Mouse (Mus musculus): ENCODE data around the gene Syn3. TPM values are rescaled to one million over a fixed set of nuclear protein-coding genes. Genes with fewer than 3 reads are reported as not detected.
A peak's percentile ranks its signal among the peaks of the same experiment; 100 is the strongest.
"Not testable (repeated sequence)": the region's sequence is repeated elsewhere in the genome, so short reads cannot be mapped to it uniquely, and the experiment has no call there.

Gene Syn3
- polyA plus RNA-seq, 1 experiment from 2014 or later, result 2.6 TPM

DNA sequence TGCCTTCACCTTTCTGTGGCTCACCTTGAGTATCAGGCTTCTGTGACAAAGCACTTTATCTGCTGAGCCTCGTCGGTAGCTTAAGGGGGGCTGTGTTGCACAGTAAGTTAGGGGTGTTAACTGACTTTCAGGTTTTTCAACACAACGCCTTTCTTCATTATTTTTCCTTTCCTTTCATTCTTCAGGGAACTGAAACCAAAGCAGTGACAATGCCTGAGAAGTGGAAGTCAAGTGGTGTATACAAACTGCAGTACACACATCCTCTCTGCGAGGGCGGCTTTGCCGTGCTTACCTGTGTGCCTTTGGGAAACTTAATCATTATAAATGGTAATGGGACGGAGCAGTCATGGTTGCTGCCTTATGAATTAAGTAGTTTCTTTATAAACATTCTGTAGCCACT lies 468.0 kb downstream of the Syn3 start:
- Histone ChIP-seq H3K4me3 (replicated peaks) (no peak overlapping the region), H3K4me2 (replicated peaks) (no peak overlapping the region), H3K9me3 (replicated peaks) (no peaks in the 10 kb centered on the region), H3K27ac (replicated peaks) (no peak overlapping the region), H3K36me3 (peaks cover 21% of the 10 kb centered on the region; the same call in 1 of the 2 replicates), H3K27me3 (no peaks in the 10 kb centered on the region), H3K4me1 (no peaks in the 10 kb centered on the region), H3K9ac (no peak overlapping the region)
- ATAC-seq (ENCODE audit: insufficient number of reproducible peaks, low FRiP score, low TSS enrichment, low read depth), result no peak
- WGBS, result 89% methylated on average over 7 of the region's 7 CpGs

- ATAC-seq (ENCODE audit: insufficient number of reproducible peaks, low FRiP score, low TSS enrichment, low read depth); H3K27ac ChIP-seq (replicated peaks); H3K9ac ChIP-seq; H3K4me3 ChIP-seq (replicated peaks); H3K9me3 ChIP-seq (replicated peaks); H3K4me2 ChIP-seq (replicated peaks); H3K27me3 ChIP-seq: not testable (repeated sequence)
- peaks cover 13% of the 10 kb centered on the region; the same call in 1 of the 2 replicates for H3K36me3 ChIP-seq
- WGBS, result 80% methylated on average over 1 of the region's 1 CpGs
- peaks cover 11% of the 10 kb centered on the region; the same call in 1 of the 2 replicates for H3K4me1 ChIP-seq
Observed at GRCm38 (mm10) chr10:86026807-86027206, 471.9 kb downstream of the Syn3 start.

- Histone ChIP-seq H3K27me3 (no peaks in the 10 kb centered on the region), H3K9me3 (replicated peaks) (no peaks in the 10 kb centered on the region), H3K9ac (no peak overlapping the region), H3K4me2 (replicated peaks) (no peak overlapping the region), H3K36me3 (peaks cover 13% of the 10 kb centered on the region; the same call in 1 of the 2 replicates), H3K4me3 (replicated peaks) (no peak overlapping the region), H3K4me1 (peaks cover 11% of the 10 kb centered on the region; the same call in 1 of the 2 replicates), H3K27ac (replicated peaks) (no peak overlapping the region)
- WGBS, result 92% methylated on average over 3 of the region's 3 CpGs
- no peak for ATAC-seq (ENCODE audit: insufficient number of reproducible peaks, low FRiP score, low TSS enrichment, low read depth)
Observed at GRCm38 (mm10) chr10:86026354-86026753, 472.3 kb downstream of the Syn3 start.

DNA sequence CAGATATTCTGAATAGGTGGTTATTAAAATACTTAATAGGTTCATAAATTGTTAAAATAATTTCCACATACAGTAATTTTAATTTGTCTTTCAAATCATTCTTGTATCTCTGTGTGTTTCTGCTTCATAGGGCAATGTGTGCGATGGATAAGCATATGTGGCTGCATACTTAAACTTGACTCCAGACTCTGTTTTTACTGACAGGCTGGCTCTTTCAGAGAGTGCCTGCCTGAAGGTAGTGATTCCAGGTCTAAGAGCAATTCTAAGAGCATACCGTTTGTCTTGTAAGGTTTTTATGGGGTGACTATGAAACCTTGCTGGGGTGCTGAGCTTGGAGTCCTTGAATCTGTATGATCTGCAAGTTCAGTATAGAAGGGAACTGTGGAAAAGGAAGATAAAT lies 472.8 kb downstream of the Syn3 start:
- Histone ChIP-seq H3K4me1 (peaks cover 11% of the 10 kb centered on the region; the same call in 1 of the 2 replicates), H3K4me2 (replicated peaks) (no peak overlapping the region), H3K36me3 (peaks cover 11% of the 10 kb centered on the region; the same call in 1 of the 2 replicates), H3K9me3 (replicated peaks) (no peaks in the 10 kb centered on the region), H3K9ac (no peak overlapping the region), H3K27me3 (no peaks in the 10 kb centered on the region), H3K4me3 (replicated peaks) (no peak overlapping the region), H3K27ac (replicated peaks) (no peak overlapping the region)
- WGBS, result 84% methylated on average over 2 of the region's 2 CpGs
- no peak for ATAC-seq (ENCODE audit: insufficient number of reproducible peaks, low FRiP score, low TSS enrichment, low read depth)

DNA sequence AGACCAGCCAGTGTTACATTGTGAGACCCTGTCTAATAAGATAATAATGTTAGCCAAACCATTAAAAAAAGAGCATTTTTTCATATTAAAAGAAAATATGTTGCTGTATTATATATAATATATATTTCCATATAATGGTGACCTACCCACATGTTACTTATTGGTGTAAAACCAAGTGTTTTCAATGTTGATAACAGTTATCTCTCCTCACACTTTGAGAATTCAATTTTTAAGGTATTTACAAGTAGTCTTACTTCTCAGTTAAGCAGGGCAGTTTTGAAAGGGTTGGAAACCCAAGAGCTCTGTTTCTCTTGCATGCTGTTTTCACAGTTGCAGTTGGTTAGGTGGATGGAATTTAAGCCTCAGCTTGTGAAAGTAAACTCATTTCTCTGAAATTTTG lies 475.5 kb downstream of the Syn3 start:
- Histone ChIP-seq H3K9ac (no peak overlapping the region), H3K4me2 (replicated peaks) (peak overlapping the region; percentile 71; the same call in 1 of the 2 replicates), H3K9me3 (replicated peaks) (no peaks in the 10 kb centered on the region), H3K27ac (replicated peaks) (no peak overlapping the region), H3K36me3 (no peaks in the 10 kb centered on the region), H3K4me1 (peaks cover 11% of the 10 kb centered on the region; the same call in 1 of the 2 replicates), H3K4me3 (replicated peaks) (peak overlapping the region; percentile 96; the same call in 1 of the 2 replicates), H3K27me3 (no peaks in the 10 kb centered on the region)
- ATAC-seq (ENCODE audit: insufficient number of reproducible peaks, low FRiP score, low TSS enrichment, low read depth), result no peak

GRCm38 (mm10) chr10:86022474-86022816 lies 476.3 kb downstream of the Syn3 start:
- no peak; the same call in 1 of the 2 replicates for ATAC-seq (ENCODE audit: insufficient number of reproducible peaks, low FRiP score, low TSS enrichment, low read depth)
- H3K27me3 ChIP-seq, result no peaks in the 10 kb centered on the region
- no peaks in the 10 kb centered on the region for H3K36me3 ChIP-seq
- WGBS, result 2% methylated on average over 6 of the region's 6 CpGs
- H3K9me3 ChIP-seq (replicated peaks), result no peaks in the 10 kb centered on the region
- H3K9ac ChIP-seq, result peak overlapping the region; percentile 83
- peak overlapping the region; percentile 96 for H3K4me3 ChIP-seq (replicated peaks)
- H3K4me1 ChIP-seq, result peaks cover 11% of the 10 kb centered on the region; the same call in 1 of the 2 replicates
- peak overlapping the region; percentile 71 for H3K4me2 ChIP-seq (replicated peaks)
- peak overlapping the region; percentile 92 for H3K27ac ChIP-seq (replicated peaks)

DNA sequence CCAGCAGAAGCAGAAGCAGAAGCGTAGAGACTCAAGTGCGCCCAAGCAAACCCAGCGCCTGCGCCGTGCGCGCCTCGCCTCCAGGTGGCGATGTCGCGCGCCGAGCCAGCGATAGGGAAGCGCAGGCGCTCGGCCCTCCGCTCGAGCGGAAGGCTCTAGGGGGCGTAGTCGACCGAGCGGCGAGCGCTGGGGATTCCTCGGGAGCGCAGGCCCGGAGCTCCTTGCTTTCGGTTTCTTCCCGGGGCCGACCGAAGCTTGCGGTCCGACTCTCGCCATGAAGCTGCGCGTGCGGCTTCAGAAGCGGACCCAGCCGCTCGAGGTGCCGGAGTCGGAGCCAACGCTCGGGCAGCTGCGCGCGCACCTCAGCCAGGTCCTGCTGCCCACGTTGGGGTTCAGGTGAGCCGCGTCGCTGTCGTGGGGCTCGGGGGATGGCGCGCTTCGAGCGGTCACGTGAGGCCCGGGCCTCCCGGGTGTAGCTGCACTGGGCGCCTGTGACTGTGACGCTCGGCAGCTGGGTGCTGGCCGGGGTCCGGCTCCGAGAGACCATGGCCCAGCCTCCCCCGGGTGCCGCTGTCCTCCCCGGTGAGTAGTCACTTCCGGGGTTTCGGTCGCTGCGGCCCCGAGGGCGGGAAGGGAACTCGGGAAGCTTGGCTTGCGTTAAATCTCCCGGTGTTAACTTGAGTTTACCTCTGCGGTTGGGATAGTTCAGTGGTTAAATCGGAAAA lies 476.8 kb downstream of the Syn3 start, which contains the start of gene Fbxo7:
Gene Fbxo7, plus strand, starts transcription at position 224 of the 725 bp plus-strand sequence.
- Histone ChIP-seq H3K4me1 (peaks cover 11% of the 10 kb centered on the region; the same call in 1 of the 2 replicates), H3K27ac (replicated peaks) (peak within 1 kb of the TSS; percentile 92), H3K9ac (peak within 1 kb of the TSS; percentile 83), H3K4me2 (replicated peaks) (peak within 1 kb of the TSS; percentile 71), H3K27me3 (no peaks in the 10 kb centered on the region), H3K4me3 (replicated peaks) (peak within 1 kb of the TSS; percentile 96), H3K9me3 (replicated peaks) (no peaks in the 10 kb centered on the region), H3K36me3 (no peaks in the 10 kb centered on the region)
- ATAC-seq (ENCODE audit: insufficient number of reproducible peaks, low FRiP score, low TSS enrichment, low read depth), result peak; percentile 93
- WGBS, result under 1% methylated on average over 82 of the region's 82 CpGs

DNA sequence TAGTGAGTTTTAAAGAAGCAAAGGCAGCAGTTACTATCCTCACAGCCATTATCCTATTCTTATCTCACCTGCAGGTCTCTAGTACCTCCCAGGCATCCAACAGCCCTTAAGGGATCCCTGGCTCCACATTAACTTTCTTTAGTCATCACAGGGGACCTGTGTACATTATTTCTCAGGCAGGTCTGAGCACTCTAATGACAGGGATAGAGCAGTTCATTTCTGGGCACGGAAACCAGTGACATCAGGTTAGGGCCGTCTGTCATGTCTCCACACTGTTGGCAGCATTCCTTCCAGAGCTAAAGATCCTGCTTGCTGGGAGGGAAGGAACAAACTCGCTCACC lies 477.3 kb downstream of the Syn3 start:
- Histone ChIP-seq H3K9ac (no peak overlapping the region), H3K36me3 (no peaks in the 10 kb centered on the region), H3K4me1 (peaks cover 11% of the 10 kb centered on the region; the same call in 1 of the 2 replicates), H3K27ac (replicated peaks) (no peak overlapping the region), H3K9me3 (replicated peaks) (no peaks in the 10 kb centered on the region), H3K4me3 (replicated peaks) (peak overlapping the region; percentile 96), H3K4me2 (replicated peaks) (peak overlapping the region; percentile 32), H3K27me3 (no peaks in the 10 kb centered on the region)
- 0% methylated on average over 3 of the region's 3 CpGs for WGBS
- peak; percentile 41; the same call in 1 of the 2 replicates for ATAC-seq (ENCODE audit: insufficient number of reproducible peaks, low FRiP score, low TSS enrichment, low read depth)

GRCm38 (mm10) chr10:86018813-86019212 lies 479.9 kb downstream of the Syn3 start:
- no peak for ATAC-seq (ENCODE audit: insufficient number of reproducible peaks, low FRiP score, low TSS enrichment, low read depth)
- no peaks in the 10 kb centered on the region for H3K36me3 ChIP-seq
- no peak overlapping the region for H3K4me3 ChIP-seq (replicated peaks)
- H3K9ac ChIP-seq, result no peak overlapping the region
- peaks cover 9% of the 10 kb centered on the region; the same call in 1 of the 2 replicates for H3K4me1 ChIP-seq
- H3K27me3 ChIP-seq, result no peaks in the 10 kb centered on the region
- 30% methylated on average over 5 of the region's 5 CpGs for WGBS
- H3K27ac ChIP-seq (replicated peaks), result no peak overlapping the region
- H3K9me3 ChIP-seq (replicated peaks), result no peaks in the 10 kb centered on the region
- no peak overlapping the region for H3K4me2 ChIP-seq (replicated peaks)

DNA sequence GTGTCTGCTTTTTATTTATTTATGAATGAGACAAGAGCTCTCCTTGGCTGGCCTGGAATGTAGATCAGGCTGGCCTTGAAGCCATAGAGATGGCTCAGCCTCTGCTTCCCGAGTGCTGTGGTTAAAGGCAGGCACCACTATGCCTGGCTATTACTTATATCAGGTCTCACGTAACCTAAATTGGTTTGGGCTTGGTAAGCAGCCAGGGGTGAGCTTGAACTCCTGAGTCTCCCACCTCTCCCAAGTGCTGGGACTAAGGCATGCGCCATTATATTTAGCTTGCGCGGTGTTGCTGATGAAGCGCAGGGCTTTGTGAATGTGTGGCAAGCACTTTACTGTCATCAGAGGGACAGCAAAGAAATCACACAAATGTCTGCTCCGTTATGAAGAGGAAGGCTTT lies 480.9 kb downstream of the Syn3 start:
- Histone ChIP-seq H3K4me3 (replicated peaks) (no peak overlapping the region), H3K27me3 (no peaks in the 10 kb centered on the region), H3K36me3 (no peaks in the 10 kb centered on the region), H3K9ac (no peak overlapping the region), H3K4me2 (replicated peaks) (no peak overlapping the region), H3K9me3 (replicated peaks) (no peaks in the 10 kb centered on the region), H3K27ac (replicated peaks) (no peak overlapping the region), H3K4me1 (peaks cover 6% of the 10 kb centered on the region; the same call in 1 of the 2 replicates)
- ATAC-seq (ENCODE audit: insufficient number of reproducible peaks, low FRiP score, low TSS enrichment, low read depth), result no peak
- 90% methylated on average over 7 of the region's 7 CpGs for WGBS

GRCm38 (mm10) chr10:86011781-86012180 lies 486.9 kb downstream of the Syn3 start, which contains the start of gene Bpifc:
Bpifc (minus strand) TSS chr10:86011895.
- Histone ChIP-seq H3K4me3 (replicated peaks) (no peak within 1 kb of the TSS), H3K4me2 (replicated peaks) (no peak within 1 kb of the TSS)

More at GRCm38 (mm10) chr10:86011781-86012180, 486.9 kb downstream of the Syn3 start, which contains the start of gene Bpifc:
- no peaks in the 10 kb centered on the region for H3K9me3 ChIP-seq (replicated peaks)
- no peak for ATAC-seq (ENCODE audit: insufficient number of reproducible peaks, low FRiP score, low TSS enrichment, low read depth)
- H3K27ac ChIP-seq (replicated peaks), result no peak within 1 kb of the TSS; the same call in 1 of the 2 replicates
- H3K27me3 ChIP-seq, result no peaks in the 10 kb centered on the region
- WGBS, result 89% methylated on average over 2 of the region's 2 CpGs
- no peaks in the 10 kb centered on the region for H3K4me1 ChIP-seq
- no peak within 1 kb of the TSS for H3K9ac ChIP-seq
- H3K36me3 ChIP-seq, result no peaks in the 10 kb centered on the region
